Mouse (Mus musculus) layer of hippocampus, postnatal 14 days (tissue): Measurements from ENCODE around the gene Hist2h2be. TPM values are rescaled to one million over a fixed set of nuclear protein-coding genes. Genes with fewer than 3 reads are reported as not detected.
"Not testable (repeated sequence)": the region's sequence is repeated elsewhere in the genome, so short reads cannot be mapped to it uniquely, and the experiment has no call there.

ENCODE experiments used
- DNase-seq, 2 experiments: peaks; one replicate each; pipeline ENCODE4 v3.0.0; 2021 to 2022; ENCODE audit warnings: low spot score in 2 of 2, mixed read lengths in 1 of 2
- total RNA-seq, 2 experiments: library from RNA; stranded (reverse); gene quantifications; 2 replicates each; pipeline ENCODE4 v1.2.3; 2021

The Hist2h2be gene
- total RNA-seq, 2 experiments from 2014 or later = 4.0 to 4.8 TPM

DNA sequence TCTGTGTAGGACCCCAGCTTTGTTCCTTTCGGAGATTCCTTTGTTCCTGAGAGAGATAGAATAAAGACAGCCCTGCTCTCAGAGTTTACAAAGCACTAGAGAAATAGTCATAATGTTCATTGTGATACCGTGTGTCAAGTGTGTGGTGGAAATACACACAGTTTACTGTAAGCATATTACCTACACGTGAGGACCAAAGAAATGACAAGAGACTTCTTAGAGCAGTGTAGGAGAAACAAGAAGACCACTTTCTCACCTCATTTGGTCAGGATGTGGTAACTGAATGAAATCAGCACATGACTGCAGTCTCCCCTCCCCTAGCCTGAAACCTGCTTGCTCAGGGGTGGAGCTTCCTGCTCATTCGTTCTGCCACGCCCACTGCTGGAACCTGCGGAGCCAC is 22.7 kb upstream of the Hist2h2be start:
- DNase-seq = no peak

DNA sequence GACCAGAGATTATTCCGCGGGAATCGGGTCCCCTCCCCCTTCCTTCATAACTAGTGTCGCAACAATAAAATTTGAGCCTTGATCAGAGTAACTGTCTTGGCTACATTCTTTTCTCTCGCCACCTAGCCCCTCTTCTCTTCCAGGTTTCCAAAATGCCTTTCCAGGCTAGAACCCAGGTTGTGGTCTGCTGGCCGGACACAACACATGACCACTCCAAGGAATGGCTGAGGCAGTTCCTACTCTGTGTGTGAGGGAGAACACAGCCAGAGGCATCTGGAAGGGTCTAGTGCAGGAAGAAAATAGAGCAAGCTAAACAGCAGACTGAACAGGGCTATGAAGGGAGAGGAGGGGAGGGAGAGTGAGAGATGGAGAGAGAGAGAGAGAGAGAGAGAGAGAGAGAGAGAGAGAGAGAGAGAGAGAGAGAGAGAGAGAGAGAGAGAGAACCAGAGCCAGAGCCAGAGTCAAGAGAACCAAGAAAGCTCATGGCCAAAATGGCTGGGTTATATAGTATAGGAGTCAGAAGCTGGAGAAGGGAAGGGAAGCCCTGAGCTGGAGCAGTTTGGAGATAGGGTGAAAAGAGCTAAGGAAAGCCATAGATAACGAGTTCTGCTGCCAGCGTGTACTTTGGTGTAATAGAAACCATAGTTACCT is 22.2 kb upstream of the Hist2h2be start:
- DNase-seq = not testable (repeated sequence)

DNA sequence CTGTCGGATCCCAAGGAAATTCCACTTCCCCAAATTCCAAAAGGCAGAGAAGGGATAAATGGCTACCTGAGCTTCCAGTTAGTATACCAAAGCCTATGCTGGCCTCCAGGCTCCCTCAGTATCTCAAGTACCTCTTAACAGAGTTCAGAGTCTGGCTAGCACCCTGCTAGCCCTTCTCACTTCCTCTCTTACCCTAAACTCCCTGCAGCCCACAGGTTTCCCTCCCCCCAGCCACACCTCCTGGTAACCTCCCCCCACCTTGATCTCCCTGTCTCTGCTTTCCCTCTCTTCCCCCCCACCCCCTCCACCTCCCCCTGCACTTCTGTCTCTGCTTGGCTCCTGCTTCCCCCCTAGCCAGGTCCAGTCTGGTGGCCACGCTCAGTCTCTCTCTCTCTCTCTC is 21.2 kb upstream of the Hist2h2be start:
- no peak for DNase-seq

DNA sequence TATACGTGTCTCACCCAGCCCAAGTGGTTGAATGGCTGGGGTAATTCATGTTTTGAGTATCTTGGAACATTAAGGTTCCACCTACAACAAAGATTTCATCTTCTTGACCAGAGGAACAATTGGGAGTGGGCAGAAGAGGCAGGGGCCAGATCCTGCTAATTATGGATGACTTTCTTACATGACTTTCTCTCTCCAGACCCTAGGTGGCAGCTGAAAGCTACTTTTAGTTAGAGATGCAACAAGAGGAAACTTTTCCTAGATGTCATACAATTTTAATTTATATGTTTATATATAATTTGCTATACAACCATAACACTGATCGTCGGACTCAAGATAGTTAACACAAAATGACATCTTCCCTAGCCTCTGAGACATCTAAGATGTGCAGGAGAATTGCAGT is 13.1 kb upstream of the Hist2h2be start:
- DNase-seq = no peak

DNA sequence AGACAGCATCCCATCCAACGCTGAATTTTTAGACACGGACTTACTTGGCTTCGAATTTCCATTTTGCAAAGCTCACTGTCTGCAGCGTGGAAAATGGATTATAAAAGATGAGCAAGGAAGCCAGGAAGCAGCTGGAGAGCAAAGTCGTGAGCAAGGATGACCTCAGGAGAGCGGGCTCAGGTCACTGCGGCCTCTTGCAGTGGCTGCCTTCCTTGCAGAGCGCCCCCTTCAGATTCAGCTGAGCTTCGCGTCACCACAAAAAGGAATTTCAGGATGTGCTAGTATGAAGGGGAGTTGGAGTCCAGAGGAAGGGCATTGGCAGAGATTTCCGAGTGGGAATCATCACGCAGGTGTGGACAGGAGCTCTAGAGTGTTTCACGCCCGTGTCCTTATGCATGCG is 11.7 kb upstream of the Hist2h2be start:
- DNase-seq = no peak

DNA sequence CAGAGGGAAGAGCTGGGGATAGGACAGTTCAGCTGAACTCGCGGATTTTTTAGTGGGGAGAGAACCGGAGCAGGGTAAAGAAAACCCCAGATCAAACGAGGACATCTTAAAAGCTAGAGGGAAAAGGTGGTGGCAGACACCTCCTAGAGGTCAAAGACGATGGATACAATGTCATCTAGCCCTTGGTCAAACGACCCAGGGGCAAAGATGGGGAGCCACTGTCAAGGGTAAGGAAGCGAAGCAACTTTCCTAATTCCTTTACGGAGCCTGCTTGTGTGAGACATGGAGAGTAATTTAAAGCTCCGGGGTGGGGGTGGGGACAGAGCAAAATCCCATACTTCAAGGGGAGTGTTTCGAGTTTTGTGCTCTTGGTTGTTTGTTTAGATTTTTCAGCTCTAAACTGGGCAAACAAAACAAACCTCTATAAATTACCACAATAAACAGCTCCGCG is 1.7 kb upstream of the Hist2h2be start:
- DNase-seq = no peak

DNA sequence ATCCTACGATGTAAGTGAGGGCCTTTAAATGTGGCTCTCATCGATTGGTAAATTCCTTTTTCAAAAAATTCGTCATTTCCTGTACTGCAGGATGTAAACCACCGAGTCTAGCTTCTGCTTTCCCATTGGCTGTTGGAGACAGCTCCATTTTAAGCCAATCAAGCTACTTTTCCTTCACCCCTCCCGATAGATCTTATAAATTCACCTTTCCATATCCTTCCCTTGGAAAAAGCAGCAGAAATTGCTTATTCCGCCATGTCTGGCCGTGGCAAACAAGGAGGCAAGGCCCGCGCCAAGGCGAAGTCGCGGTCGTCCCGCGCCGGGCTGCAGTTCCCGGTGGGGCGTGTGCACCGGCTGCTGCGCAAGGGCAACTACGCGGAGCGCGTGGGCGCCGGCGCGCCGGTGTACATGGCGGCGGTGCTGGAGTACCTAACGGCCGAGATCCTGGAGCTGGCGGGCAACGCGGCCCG is 1.2 kb upstream of the Hist2h2be start, which contains the start of the genes Bola1 and Hist2h2ab:
Gene Bola1 (minus strand): TSS at position 49 of the 470 bp plus-strand sequence.
Gene Hist2h2ab (plus strand): TSS at position 205 of the 470 bp plus-strand sequence.
- peak; percentile 86 to 91 for DNase-seq

DNA sequence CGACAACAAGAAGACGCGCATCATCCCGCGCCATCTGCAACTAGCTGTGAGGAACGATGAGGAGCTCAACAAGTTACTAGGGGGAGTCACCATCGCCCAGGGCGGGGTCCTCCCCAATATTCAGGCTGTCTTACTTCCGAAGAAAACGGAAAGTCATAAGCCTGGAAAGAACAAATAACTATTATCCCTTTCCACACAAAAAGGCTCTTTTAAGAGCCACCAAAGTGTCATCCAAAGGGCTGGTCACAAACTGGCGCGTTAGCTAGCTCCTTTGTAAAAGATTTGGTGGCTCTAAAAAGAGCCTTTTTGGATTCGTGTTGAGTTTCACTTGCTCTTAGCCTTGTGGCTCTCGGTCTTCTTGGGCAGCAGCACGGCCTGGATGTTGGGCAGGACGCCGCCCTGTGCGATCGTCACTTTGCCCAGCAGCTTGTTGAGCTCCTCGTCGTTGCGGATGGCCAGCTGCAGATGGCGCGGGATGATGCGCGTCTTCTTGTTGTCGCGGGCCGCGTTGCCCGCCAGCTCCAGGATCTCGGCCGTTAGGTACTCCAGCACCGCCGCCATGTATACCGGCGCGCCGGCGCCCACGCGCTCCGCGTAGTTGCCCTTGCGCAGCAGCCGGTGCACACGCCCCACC is 671 bp upstream of the Hist2h2be start:
- not testable (repeated sequence) for DNase-seq

DNA sequence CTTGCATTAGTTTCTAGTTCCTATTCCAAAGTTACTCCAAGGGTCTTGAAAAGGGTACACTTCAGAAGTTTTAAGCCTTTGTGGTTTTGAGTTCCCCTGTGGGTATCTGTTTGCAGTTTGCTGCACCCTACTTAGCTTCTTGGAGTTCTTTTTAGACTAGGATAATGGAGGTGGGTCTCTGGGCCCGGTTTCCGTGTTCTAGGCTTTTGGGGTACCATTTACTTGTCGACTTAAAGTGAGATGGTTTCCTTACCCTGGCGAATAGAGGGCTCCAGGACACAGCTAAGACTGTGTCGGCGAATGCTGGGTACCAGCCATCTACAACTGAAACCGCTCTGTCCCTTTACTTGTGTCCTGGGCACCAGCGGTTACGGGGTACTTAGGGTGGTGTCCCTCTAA is 720 bp downstream of the Hist2h2be start:
- no peak for DNase-seq

DNA sequence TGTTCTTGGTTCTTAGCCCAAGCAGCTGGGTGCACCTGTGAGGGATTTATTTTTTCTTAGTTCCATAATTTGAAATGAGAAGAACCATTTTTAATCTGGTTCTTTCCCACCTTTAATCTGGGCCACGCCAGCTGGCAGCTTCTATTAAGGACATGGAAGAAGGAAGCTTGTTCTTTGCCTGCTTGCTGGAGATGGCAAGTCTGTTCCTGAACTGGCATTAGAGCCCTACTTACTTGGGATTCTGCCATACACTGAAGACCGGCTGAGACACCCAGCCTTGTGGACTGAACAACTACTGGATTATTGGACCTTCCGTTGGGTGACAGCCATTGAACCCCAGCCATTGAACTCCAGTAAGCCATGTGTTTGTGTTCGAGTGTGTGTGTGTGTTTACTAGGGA is 1.9 kb downstream of the Hist2h2be start:
- peak in 1 of 2 experiments; percentile 49 for DNase-seq

DNA sequence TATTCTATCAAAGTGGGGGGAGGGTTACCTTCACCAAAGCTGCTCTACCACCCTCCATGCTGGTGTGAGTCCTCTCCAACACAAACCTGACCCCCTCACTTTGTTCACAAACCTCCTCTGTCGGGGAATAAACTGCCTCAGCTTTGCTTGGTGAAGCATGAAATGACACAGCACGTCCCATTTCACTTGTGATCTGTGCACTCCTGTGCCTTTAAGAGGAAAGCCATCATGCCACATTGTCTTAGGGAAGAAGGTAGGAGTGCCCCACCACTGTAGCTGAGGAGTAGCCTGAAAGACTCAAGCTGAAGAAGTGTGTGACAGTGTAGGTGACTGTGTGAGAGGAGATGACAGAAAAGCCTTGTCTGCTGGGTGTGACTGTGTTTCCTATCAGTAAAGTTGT is 4.5 kb downstream of the Hist2h2be start:
- DNase-seq = no peak

DNA sequence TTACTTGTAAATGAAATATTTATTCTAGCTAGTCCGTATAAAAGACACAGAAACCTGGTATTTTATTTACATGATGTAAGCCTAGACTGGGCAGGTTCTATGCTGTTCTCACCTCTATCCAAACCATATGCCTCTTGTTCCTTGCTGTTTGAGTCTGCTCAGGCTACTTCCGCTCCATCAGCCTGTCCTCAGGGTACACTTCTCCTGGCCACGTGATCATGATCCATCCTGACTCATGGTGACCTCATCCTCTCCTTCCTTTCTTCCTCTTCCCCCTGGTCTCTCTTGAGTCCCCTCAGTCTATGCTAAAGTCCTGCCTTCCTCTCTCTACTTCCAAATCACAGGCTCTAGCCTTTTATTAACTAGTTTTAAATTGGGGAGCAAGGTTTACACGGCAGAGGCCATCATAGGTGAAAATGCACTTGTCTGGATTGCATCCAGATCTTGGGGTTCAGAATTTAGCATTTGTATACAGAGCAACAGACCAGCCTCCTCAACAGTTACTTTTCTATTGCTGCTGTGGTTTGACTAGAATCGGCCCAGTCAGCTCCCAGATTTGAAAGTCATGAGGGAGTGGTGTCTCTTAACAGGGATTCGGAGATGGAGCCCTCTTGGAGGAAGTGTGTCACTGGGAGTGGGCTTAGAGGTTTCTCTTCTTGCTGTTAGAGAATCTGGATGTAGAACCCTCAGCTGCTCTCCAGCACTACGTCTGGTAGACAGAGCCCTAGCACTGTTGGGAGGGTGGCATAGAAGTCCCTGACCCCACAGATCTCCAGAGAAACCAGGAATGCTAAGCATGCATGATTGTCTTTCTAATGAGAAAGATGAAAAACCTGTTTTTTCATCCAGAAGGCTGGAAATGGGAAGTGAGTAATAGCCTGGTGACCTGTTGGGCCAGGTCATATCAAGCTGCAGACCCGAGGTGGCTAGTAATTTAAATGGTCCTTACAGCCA is 6.1 kb downstream of the Hist2h2be start:
- no peak for DNase-seq

DNA sequence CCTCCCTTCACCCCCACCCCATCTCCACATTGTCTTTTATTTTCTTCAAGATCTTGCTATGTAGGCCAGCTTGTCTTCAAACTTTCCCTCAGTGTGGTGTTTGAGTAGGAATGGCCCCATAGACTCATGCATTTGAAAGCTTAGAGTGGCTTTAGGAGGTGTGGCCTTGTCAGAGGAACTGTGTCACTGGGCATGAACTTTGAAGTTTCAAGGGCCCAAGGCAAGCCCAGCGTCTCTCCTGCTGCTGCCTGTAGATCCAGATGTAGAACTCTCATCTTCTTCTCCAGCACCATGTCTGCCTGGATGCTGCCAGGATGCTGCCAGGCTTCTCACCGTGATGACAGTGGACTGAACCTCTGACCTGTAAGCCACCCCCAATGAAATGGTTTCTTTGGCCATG is 7.9 kb downstream of the Hist2h2be start:
- no peak for DNase-seq

DNA sequence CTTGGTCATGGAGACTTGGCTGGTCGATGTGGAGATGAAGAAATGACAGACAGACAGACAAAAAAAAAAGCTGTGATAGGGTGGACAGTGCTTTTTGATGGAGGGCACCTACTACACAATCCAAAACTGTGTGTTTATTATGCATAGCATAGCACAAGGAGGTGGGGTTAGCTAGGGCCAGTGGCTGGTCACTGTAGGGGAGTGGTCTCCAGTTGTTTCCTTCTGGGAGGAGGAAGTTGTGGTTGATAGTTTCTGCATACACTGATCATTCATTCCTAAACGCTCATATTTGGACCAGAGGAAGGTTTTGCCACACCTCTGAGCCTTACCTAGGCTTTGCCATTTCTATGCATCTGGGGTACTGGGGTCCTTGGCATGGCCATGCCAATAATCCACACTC is 9.5 kb downstream of the Hist2h2be start:
- DNase-seq = no peak

DNA sequence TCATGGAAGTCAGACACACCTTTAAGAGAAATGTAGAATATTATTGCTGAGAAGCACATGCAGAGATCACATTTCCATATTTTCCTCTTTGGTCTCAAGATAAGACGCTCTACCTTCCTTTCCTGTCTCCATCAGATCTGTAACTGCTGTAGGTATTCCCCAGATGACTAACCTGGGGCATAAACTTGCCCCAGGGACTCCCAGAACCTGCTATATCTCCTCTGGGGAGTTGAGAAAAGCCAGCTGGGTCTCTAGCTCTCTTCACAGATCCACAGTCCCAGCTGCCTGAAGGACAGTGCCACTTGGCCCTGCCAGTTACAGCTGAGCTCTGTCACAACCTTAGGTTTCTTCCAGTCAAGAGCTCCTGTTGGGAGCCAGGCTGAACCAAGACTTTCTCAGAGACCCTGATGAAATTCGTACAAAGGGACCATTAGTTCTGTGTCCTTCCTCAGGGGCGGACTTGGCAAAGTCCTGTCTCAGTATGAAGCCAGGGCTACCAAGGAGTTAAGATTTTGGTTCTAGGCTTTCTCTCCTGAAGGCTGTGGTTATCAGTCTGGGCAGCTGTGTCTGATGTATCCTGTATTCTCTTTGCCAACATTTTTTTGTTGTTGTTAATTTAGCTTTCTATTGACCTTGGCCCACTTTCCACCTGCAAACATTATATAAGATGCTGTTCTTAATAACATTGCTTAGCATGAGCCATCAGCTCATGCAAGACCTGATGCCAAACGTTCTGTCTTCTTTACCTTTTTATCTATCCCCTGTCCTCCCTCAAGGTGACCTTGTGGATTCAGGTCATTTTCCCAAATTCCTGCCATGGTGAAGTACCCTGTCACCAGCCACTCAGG is 10.2 kb downstream of the Hist2h2be start:
- no peak for DNase-seq

DNA sequence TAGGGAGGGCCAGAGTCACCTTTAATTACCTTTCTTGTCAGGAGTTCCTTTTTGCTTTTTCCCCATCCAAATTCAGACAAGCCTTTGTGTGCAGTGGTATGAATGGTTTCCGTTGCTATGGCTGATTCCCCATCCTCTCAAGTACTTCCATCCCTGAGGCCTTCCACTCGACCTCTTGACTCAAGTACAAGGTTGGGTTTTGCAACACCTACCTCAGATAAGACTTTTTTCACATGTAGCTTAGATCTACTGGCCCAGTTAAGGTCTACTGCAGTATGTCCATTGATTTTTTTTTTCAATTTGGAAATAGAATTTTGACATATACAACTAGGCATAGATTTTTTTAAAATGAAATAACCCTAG is 10.8 kb downstream of the Hist2h2be start:
- no peak for DNase-seq

DNA sequence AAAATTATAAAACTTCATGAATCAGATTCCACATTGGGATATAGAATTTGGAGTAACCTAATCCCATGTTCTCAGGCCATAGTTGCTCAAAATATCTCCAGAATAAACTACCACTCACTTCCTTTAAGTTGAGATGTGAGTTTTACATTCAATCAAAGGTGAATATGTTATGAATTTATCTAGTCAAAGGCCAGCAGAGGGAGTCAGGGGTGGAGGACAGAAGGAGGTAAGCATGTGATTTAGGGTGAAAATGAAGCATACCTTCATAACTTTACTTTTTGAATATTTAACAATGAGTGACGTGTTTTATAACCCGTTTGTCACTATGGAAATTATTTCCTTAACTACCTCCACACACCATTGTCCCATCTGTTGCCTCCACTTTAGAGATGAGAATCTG is 14.0 kb downstream of the Hist2h2be start:
- DNase-seq = no peak

DNA sequence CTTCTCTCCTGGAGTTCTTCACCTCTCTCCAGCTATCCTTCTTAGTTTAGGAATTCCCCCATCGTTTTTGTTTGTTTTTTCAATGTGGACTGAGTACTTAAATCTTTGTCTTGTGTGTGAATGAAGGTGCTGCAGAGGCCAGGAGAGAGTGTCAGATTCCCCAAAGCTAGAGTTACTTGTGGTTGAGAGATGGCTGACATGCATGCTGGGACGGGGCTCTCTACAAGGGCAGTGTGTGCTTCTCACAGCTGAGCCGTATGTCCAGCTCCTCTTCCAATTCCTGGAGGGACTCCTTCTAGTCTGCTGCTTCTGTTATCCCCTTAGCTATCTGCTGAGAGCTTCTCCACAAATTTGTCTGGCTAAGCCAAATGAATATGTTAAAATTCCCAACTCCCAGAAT is 14.9 kb downstream of the Hist2h2be start:
- no peak for DNase-seq

DNA sequence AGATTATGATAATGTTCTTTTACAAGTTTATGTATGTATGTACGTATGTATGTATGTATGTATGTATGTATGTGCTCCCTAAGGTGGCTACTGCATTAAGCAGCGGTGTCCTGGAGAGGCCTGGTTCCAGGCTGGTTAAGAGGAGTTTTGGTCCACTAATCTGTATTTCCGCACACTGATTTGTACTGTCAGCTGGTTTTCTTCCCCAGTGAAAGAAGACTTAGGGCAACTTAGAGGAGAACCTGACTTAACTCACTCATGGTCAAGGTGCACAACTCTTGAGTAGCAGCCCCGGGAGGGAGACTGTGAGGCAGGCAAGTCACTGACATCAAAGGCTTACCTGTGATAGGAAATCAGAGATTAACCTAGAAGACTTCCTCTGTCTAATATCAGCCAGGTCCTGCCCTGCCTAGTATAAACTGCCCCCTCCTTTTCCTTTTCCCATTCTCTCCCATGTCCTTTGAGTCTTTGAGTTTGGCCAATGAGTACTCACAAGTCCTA is 16.0 kb downstream of the Hist2h2be start:
- no peak for DNase-seq

DNA sequence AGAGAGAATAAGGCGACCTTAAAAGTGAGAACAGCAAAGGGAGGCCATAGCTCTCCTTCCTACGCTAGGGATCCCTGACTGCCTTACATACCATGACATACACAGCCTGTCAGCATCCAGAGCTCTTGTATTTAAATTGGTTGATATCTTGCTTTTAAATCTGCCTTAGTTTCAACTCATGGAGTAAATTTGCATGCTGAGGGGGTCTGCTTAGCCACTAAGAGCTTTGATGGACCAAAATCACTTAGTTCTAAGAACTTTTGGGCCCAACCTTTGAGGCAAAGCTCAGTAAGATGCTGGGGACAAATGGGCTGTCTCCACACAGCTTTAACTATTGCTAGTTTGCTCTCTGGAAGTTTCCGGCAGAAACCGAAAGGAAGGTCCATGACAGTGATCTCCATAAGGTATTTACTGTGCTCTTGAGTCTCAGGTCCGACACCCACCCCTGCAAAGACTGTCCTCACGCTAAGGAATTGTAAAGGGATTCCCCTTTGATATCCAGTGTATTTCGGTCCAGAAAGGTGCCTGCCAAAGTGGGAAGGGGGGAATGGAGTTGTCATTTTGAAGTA is 16.5 kb downstream of the Hist2h2be start:
- no peak for DNase-seq
